Mouse (Mus musculus): ENCODE data around the gene Fkbp2. TPM values are rescaled to one million over a fixed set of nuclear protein-coding genes. Genes with fewer than 3 reads are reported as not detected.

The Fkbp2 gene
- total RNA-seq, 4 experiments from 2014 or later = 17.2 to 23.1 (median 20.9) TPM

DNA sequence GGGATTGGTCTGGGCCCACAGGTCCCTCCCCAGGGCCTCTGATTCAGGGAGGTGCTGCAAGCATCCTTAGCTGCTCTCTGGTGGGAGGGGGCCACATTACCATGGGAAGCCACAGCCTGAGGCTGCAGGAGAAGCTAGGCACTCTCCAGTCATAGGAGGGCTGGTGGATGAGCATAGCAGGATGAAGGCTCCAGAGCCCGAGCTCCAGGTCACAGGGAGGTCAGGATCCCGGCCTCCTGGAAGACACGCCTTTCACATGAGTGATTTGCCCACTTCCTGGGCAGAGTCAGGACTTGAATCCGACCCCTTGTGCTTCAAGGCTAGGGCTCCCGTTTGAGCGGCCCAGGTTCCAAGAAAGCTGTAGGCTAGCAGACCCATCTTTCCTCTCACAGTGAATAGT lies 8.7 kb downstream of the Fkbp2 start:
- DNase-seq (ENCODE audit: low spot score) = no peak

DNA sequence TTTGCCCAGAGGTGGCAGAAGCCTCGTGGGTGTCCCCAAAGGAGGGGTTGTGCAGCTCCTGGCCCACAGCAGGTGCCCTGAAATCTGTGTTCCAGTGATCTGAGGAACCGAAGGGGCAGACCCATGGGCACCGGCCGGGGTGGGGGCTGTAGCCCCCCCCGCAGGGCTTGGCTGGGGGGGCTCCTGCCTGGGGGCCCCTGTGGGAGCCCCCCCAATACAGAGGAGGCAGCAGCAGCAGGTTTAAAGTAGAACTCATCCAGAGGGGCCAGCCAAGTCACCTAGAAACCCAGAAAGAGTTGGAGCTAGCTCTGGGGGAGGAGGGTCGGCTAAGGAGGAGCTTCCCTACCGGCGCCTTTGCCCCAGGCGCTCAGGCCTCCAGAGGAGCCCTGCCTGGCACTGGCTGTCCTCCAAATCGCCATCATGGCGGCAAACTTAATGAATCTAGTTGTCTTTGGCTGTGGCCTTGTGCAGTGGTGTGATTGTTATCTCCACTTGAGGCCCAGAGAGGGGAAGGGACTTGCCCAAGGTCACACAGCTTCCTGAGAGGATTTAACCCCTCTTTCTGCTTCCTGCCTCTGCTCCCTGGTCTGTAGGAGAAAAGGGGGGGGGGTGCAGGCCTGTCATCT lies 9.7 kb downstream of the Fkbp2 start:
- no peak for DNase-seq (ENCODE audit: low spot score)

- no peak for DNase-seq (ENCODE audit: low spot score)
Measured at GRCm38 (mm10) chr19:6969665-6970381, 10.5 kb downstream of the Fkbp2 start.

GRCm38 (mm10) chr19:6969291-6969664 lies 11.0 kb downstream of the Fkbp2 start:
- no peak for DNase-seq (ENCODE audit: low spot score)

- DNase-seq (ENCODE audit: low spot score) = no peak
Measured at GRCm38 (mm10) chr19:6968491-6969271, 11.6 kb downstream of the Fkbp2 start.

- no peak for DNase-seq (ENCODE audit: low spot score)
Measured at GRCm38 (mm10) chr19:6956461-6956860, 23.8 kb downstream of the Fkbp2 start.

DNA sequence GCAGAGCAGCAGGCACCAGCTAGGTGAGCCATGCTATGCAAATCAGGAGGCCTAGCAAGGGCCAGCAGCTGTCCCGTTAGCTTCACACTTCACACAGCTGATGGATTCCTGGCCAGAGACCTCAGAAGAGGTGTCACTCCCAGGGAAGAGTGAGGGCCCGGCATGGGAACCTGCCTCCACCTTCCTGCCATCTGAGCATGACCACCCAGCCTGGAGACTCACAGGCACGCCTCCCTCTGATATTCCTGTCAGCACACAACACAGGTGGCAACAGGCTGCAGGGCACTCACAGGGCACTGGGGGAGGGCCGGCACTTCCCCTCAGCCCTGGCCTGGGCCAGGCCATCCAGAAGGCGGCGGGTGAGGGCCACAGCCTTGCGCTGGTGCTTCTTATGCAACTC lies 24.9 kb downstream of the Fkbp2 start:
- no peak for DNase-seq (ENCODE audit: low spot score)

GRCm38 (mm10) chr19:6954046-6954445 lies 26.3 kb downstream of the Fkbp2 start:
- DNase-seq (ENCODE audit: low spot score) = no peak

- DNase-seq (ENCODE audit: low spot score) = peak; percentile 48
Measured at GRCm38 (mm10) chr19:6952712-6953037, 27.6 kb downstream of the Fkbp2 start.

DNA sequence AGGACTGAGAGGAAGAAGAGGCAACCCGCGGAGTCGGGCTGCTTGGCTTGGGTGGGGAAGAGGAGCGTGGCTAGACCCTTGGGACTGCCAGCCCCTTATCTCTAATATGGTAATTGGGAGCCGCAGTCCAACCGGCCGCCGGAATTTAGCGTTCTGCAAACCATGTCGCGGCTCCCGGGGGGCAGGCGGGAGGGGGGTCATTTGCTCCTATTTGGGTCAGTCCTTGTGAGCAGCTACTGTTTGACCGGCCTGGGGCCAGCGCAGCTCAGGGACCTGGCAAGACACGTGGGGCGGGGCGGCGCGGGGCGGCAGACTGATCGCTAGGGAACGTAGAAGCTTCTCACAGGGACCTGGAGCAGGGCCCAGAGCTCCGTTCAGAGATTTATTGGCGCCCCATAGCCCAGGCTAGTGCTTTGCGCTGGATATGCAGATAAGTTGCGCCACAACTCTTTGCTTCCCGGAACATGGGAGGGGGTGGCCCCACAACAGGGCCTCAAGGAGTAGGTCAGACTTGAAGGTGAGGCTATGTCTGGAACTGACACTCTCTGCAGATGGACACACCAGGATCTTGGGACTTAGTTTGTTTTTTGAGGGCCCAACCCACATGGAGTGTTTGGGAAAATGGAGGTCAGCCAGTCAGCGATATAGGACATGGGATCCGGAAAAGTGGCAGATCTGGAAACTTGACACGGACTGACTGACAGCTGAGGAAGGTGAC lies 28.1 kb downstream of the Fkbp2 start:
- DNase-seq (ENCODE audit: low spot score) = peak; percentile 85

- peak; percentile 99 for DNase-seq (ENCODE audit: low spot score)
Measured at GRCm38 (mm10) chr19:6951381-6951968, 28.8 kb downstream of the Fkbp2 start.

DNA sequence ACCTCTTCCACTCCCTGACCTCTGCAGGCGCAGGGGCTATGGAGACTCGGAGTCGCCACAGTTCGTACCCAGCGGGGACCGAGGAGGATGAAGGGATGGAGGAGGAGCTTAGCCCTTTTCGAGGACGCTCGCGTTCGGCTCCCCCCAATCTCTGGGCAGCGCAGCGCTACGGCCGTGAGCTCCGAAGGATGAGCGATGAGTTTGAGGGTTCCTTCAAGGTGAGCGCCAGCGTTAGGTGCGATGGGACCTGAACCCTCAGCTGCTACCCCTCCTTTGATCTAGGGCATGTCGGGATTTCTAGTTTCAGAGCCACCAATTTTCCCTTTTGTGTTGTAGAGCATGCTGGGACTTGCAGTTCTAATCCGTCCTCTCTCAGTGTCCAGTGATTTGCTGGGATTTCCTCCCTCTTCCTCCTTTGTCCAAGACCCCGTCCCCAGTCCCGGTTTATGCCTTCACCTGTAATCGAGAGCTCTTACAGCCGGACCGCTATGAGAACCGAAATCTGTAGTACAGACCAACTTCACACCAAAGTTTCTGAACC lies 29.6 kb downstream of the Fkbp2 start:
- peak; percentile 63 for DNase-seq (ENCODE audit: low spot score)

GRCm38 (mm10) chr19:6949951-6950350 lies 30.4 kb downstream of the Fkbp2 start:
- no peak for DNase-seq (ENCODE audit: low spot score)

- no peak for DNase-seq (ENCODE audit: low spot score)
Measured at GRCm38 (mm10) chr19:6949532-6949931, 30.8 kb downstream of the Fkbp2 start.

- no peak for DNase-seq (ENCODE audit: low spot score)
Measured at GRCm38 (mm10) chr19:6948186-6948585, 32.1 kb downstream of the Fkbp2 start.

DNA sequence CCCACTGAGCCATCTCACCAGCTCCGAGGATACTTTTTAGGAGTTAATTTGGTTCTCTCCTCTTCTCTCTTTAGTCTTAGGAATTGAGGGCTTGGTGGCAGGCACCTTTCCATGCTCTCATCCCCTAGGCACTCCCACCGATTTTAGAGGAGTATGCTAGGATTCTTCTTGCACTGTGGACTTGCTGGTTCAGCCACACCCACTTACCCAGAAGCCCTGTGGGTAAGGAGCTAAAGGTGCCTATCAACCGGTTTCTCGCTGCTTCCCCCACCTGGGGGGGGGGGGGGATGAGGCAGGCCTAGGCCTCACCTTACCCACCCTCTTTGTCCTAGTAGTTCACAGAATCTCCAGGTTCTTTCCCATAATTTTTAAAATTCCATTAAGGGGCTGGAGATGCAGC lies 32.6 kb downstream of the Fkbp2 start:
- DNase-seq (ENCODE audit: low spot score) = no peak

DNA sequence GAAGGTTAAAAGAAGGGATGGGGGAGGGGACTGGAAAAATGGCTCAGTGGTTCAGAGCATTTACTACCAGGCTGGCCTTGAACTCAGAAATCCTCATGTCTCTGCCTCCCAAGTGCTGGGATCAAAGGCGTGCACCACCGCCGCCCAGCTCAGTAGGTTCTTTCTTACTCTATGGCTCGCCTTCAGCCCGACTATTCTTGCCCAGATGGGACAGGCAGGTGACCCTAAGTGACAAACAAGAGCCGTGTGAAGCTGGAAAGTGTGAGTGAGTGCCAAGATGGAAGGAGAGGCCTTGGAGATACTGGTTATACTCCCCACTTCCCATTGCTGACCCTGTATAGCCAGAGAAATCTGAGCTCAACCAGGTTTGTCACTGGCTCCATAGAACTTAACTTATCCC lies 36.6 kb downstream of the Fkbp2 start:
- no peak for DNase-seq (ENCODE audit: low spot score)

DNA sequence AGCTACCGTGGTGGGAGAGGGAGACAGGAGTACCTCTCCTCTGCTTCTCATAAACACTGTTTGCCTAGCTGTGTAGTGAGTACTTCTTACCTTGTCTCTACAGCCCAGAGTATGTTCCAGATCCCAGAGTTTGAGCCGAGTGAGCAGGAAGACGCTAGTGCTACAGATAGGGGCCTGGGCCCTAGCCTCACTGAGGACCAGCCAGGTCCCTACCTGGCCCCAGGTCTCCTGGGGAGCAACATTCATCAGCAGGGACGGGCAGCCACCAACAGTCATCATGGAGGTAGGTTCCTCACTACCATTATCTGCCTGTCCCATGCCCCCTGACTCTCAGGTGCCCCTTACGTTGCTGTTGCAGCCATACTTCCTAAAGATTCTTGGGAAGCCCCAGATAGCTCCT lies 37.5 kb downstream of the Fkbp2 start:
- no peak for DNase-seq (ENCODE audit: low spot score)

- DNase-seq (ENCODE audit: low spot score) = peak; percentile 97
Measured at GRCm38 (mm10) chr19:6942249-6942691, 38.0 kb downstream of the Fkbp2 start, which contains the start of gene Gpr137. Gene Gpr137, minus strand, starts transcription at chr19:6942480.

GRCm38 (mm10) chr19:6941372-6942248 lies 38.7 kb downstream of the Fkbp2 start, which contains the start of gene Bad:
Gene Bad, plus strand, starts transcription at chr19:6941861.
- peak; percentile 92 for DNase-seq (ENCODE audit: low spot score)
